Mouse (Mus musculus): ENCODE data around the gene Ano3. TPM values are rescaled to one million over a fixed set of nuclear protein-coding genes. Genes with fewer than 3 reads are reported as not detected.

The Ano3 gene
- not detected in 2 replicates for polyA plus RNA-seq (2015; fragmentation: Nextera tagmentation; extraction: Ambion mirVana)

DNA sequence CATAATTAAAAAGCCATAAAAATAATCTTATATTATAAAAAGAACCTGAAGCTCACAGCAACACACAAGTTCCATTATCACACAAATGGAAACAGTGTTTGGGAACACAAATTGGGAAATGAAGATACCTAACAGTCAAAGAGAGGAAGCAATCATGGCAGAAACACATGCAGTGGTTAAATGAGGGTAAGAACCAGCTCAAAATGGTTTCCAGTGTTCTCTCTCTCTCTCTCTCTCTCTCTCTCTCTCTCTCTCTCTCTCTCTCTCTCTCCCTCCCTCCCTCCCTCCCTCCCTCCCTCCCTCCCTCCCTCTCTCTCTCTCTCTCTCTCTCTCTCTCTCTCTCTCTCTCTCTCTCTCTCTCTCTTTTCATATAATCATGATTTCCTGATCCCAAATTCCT lies at the start of gene Ano3:
Ano3 (minus strand) TSS at position 101 of the 400 bp plus-strand sequence.

DNA sequence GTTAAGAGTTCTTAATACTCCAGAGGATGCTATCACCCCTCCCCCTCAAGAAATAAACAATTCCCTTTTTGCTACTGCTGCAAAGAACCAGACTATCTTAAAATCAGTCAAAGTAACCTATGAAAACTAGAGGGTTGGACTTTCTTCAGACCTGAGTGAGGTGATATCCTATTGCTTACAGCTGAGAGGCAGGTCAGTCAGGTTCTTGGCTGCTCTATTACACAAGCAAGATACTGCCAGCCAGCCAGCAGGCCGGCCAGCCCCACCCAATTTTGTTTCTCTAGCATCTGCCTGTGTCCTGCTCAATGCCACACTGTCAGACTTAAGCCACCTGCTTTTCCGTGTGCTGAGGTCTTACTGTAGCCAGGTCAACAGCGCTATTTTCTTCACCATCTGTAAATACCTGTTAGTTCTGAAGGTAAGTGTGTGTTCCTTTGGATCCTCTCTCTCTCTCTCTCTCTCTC lies 229.4 kb downstream of the Ano3 start, which contains the start of gene Muc15:
Muc15 (plus strand) TSS at position 51 of the 464 bp plus-strand sequence.

Other genes starting within 250 kb of the Ano3 start
- gene Muc15, start 229.6 kb downstream of the Ano3 start, polyA plus RNA-seq (2015; fragmentation: Nextera tagmentation; extraction: Ambion mirVana): not detected in 2 replicates
- not detected in 2 replicates for gene Gm13941, start 155.1 kb upstream of the Ano3 start, polyA plus RNA-seq (2015; fragmentation: Nextera tagmentation; extraction: Ambion mirVana)
- gene Gm15130, start 202.0 kb upstream of the Ano3 start, polyA plus RNA-seq (2015; fragmentation: Nextera tagmentation; extraction: Ambion mirVana): not detected in 2 replicates

Measured in spleen, postnatal 0 days (tissue).